Mouse (Mus musculus) bone marrow macrophage, adult 2 months (primary cell): Measurements from ENCODE around the gene Mrps34.

ENCODE experiments used
- CTCF ChIP-seq: IDR thresholded peaks from 2 replicates; pipeline ENCODE4 v1.5.1; 2012; ENCODE audit warnings: low read depth, mild to moderate bottlenecking, low read length, moderate library complexity
- POLR2A ChIP-seq: IDR thresholded peaks from 2 replicates; pipeline ENCODE4 v1.6.1; 2012; ENCODE audit warnings: mild to moderate bottlenecking, low read depth, low read length, borderline replicate concordance

GRCm38 (mm10) chr17:24902124-24902523, 7.2 kb downstream of the Mrps34 start:
- TF ChIP-seq CTCF (no peak), POLR2A (no peak)
